Mouse (Mus musculus): Measurements from ENCODE around the gene Def6. TPM values are rescaled to one million over a fixed set of nuclear protein-coding genes. Genes with fewer than 3 reads are reported as not detected.
"Not testable (repeated sequence)": the region's sequence is repeated elsewhere in the genome, so short reads cannot be mapped to it uniquely, and the experiment has no call there.

Gene Def6
- polyA plus RNA-seq, 1 experiment from 2014 or later = 5.6 TPM

DNA sequence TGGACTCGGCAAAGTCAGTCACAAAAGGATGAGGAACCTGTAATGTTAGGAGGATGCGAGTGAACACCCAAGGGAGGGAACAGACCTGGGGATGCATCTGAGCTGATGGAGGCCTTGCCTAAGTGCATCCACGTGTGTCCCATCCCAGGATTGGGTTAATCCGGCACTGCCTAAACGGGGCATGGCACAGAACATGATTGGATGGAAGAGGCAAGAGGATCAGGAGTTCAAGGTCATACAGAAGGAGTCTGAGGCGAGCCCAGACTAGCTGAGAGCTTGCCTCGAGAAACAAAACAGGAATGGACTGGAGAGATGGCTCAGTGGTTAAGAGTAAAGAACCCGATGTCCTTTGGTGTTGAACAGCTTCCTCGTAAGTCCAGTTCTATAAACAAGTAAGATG, 4.8 kb downstream of the Def6 start:
- no peaks in the 10 kb centered on the region for H3K36me3 ChIP-seq (ENCODE audit: control insufficient read depth, insufficient read depth, low read length)
- H3K9me3 ChIP-seq (ENCODE audit: control insufficient read depth, low read length) = no peaks in the 10 kb centered on the region
- ATAC-seq (ENCODE audit: insufficient number of reproducible peaks, low FRiP score, low TSS enrichment, low read depth) (no peak), DNase-seq (ENCODE audit: low spot score) (no peak)
- H3K9ac ChIP-seq (ENCODE audit: low read length) = no peak overlapping the region; the same call in 1 of the 2 replicates
- no peaks in the 10 kb centered on the region for H3K27me3 ChIP-seq (ENCODE audit: control insufficient read depth, insufficient read depth, low read length)
- no peak overlapping the region for H3K4me2 ChIP-seq (ENCODE audit: low read depth, severe bottlenecking)
- WGBS = 70% methylated on average over 9 of the region's 9 CpGs
- no peak overlapping the region for H3K27ac ChIP-seq (replicated peaks; ENCODE audit: low read depth, low read length)
- peaks cover 12% of the 10 kb centered on the region for H3K4me1 ChIP-seq (ENCODE audit: control insufficient read depth, insufficient read depth, low read length)
- H3K4me3 ChIP-seq (ENCODE audit: low read depth, low read length) = no peak overlapping the region

DNA sequence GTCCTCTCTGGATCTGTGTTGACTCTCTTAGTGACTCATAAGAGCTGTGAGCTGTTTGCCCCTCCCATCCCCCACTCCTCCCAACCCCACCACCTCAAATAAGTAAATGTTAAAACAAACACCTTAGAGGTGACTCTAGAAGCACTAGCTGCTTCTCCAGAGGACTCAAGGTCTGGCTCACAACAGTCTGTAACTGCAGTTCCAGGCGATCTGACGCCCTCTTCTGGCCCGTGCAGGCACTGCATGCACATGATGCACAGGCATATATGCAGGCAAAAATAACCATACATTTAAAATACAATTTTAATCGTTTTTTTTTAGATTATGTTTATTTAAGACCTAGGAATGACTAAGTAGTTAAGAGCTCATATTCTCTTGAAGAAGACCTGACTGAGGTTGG, 5.7 kb downstream of the Def6 start:
- ATAC-seq (ENCODE audit: insufficient number of reproducible peaks, low FRiP score, low TSS enrichment, low read depth) (no peak), DNase-seq (ENCODE audit: low spot score) (no peak)
- H3K4me2 ChIP-seq (ENCODE audit: low read depth, severe bottlenecking) = no peak overlapping the region
- no peak overlapping the region for H3K27ac ChIP-seq (replicated peaks; ENCODE audit: low read depth, low read length)
- H3K4me1 ChIP-seq (ENCODE audit: control insufficient read depth, insufficient read depth, low read length) = peaks cover 11% of the 10 kb centered on the region
- 31% methylated on average over 4 of the region's 4 CpGs for WGBS
- no peaks in the 10 kb centered on the region for H3K9me3 ChIP-seq (ENCODE audit: control insufficient read depth, low read length)
- no peaks in the 10 kb centered on the region for H3K36me3 ChIP-seq (ENCODE audit: control insufficient read depth, insufficient read depth, low read length)
- H3K9ac ChIP-seq (ENCODE audit: low read length) = no peak overlapping the region
- H3K27me3 ChIP-seq (ENCODE audit: control insufficient read depth, insufficient read depth, low read length) = no peaks in the 10 kb centered on the region
- no peak overlapping the region for H3K4me3 ChIP-seq (ENCODE audit: low read depth, low read length)

GRCm38 (mm10) chr17:28216791-28217190, 9.2 kb downstream of the Def6 start:
- ATAC-seq (ENCODE audit: insufficient number of reproducible peaks, low FRiP score, low TSS enrichment, low read depth) (no peak), DNase-seq (ENCODE audit: low spot score) (no peak)
- Histone ChIP-seq H3K36me3 (ENCODE audit: control insufficient read depth, insufficient read depth, low read length) (no peaks in the 10 kb centered on the region), H3K9me3 (ENCODE audit: control insufficient read depth, low read length) (no peaks in the 10 kb centered on the region), H3K4me3 (ENCODE audit: low read depth, low read length) (no peak overlapping the region), H3K9ac (ENCODE audit: low read length) (no peak overlapping the region), H3K4me1 (ENCODE audit: control insufficient read depth, insufficient read depth, low read length) (peaks cover 6% of the 10 kb centered on the region), H3K27ac (replicated peaks; ENCODE audit: low read depth, low read length) (no peak overlapping the region), H3K27me3 (ENCODE audit: control insufficient read depth, insufficient read depth, low read length) (no peaks in the 10 kb centered on the region), H3K4me2 (ENCODE audit: low read depth, severe bottlenecking) (no peak overlapping the region)
- 85% methylated on average over 9 of the region's 9 CpGs for whole genome bisulfite sequencing

- 16% methylated on average over 23 of the region's 23 CpGs for WGBS
- H3K4me1 ChIP-seq (ENCODE audit: control insufficient read depth, insufficient read depth, low read length) = peaks cover 9% of the 10 kb centered on the region
- DNase-seq (ENCODE audit: low spot score) (peak; percentile 62), ATAC-seq (ENCODE audit: insufficient number of reproducible peaks, low FRiP score, low TSS enrichment, low read depth) (0 out of 2 replicates have a peak, but pooled peaks have one; percentile 19)
- peak overlapping the region; percentile 38; the same call in 1 of the 2 replicates for H3K9ac ChIP-seq (ENCODE audit: low read length)
- H3K4me3 ChIP-seq (ENCODE audit: low read depth, low read length) = no peak overlapping the region
- peak overlapping the region; percentile 84 for H3K27ac ChIP-seq (replicated peaks; ENCODE audit: low read depth, low read length)
- H3K9me3 ChIP-seq (ENCODE audit: control insufficient read depth, low read length) = no peaks in the 10 kb centered on the region
- no peaks in the 10 kb centered on the region for H3K27me3 ChIP-seq (ENCODE audit: control insufficient read depth, insufficient read depth, low read length)
- peak overlapping the region; percentile 21 for H3K4me2 ChIP-seq (ENCODE audit: low read depth, severe bottlenecking)
- no peaks in the 10 kb centered on the region for H3K36me3 ChIP-seq (ENCODE audit: control insufficient read depth, insufficient read depth, low read length)
Measured at GRCm38 (mm10) chr17:28217721-28218649, 10.4 kb downstream of the Def6 start.

- WGBS = 92% methylated on average over 10 of the region's 10 CpGs
- H3K4me3 ChIP-seq (ENCODE audit: low read depth, low read length); H3K9me3 ChIP-seq (ENCODE audit: control insufficient read depth, low read length); ATAC-seq (ENCODE audit: insufficient number of reproducible peaks, low FRiP score, low TSS enrichment, low read depth); H3K4me2 ChIP-seq (ENCODE audit: low read depth, severe bottlenecking); H3K9ac ChIP-seq (ENCODE audit: low read length); DNase-seq (ENCODE audit: low spot score); H3K36me3 ChIP-seq (ENCODE audit: control insufficient read depth, insufficient read depth, low read length); H3K27ac ChIP-seq (replicated peaks; ENCODE audit: low read depth, low read length); H3K27me3 ChIP-seq (ENCODE audit: control insufficient read depth, insufficient read depth, low read length): not testable (repeated sequence)
- H3K4me1 ChIP-seq (ENCODE audit: control insufficient read depth, insufficient read depth, low read length) = peaks cover 21% of the 10 kb centered on the region
Measured at GRCm38 (mm10) chr17:28222463-28222862, 14.9 kb downstream of the Def6 start.

DNA sequence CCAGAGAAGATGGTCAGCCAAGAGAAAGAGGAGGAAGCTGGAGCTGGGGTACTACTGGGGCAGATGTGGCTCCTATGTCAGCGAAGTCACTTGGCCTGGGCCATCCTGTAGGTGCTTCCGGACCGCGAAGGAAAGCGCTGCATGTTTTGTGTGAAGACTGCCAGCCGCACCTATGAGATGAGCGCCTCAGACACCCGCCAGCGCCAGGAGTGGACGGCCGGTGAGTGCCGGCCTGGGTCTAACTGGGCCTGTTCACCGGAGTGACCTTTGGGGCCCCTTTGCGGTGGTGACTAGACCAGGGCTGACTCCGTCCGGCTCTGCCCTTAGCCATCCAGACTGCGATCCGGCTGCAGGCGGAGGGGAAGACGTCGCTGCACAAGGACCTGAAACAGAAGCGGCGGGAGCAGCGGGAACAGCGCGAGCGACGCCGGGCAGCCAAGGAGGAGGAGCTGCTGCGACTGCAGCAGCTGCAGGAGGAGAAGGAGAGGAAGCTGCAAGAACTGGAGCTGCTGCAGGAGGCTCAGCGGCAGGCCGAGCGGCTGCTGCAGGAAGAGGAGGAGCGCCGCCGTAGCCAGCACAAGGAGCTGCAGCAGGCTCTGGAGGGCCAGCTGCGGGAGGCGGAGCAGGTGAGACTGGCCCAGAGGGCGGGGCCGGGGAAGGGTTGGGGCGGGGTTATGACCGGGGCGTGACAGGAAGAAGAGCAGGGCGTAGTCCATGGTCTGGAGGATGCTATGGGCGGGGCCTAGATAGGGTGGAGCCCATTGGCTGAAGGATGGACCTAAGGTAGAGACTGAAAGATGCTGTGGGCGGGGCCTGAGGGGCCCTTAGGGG, 16.2 kb downstream of the Def6 start:
- ATAC-seq (ENCODE audit: insufficient number of reproducible peaks, low FRiP score, low TSS enrichment, low read depth) = peak; percentile 82
- WGBS = 2% methylated on average over 46 of the region's 46 CpGs
- H3K27ac ChIP-seq (replicated peaks; ENCODE audit: low read depth, low read length) = peak overlapping the region; percentile 87
- H3K27me3 ChIP-seq (ENCODE audit: control insufficient read depth, insufficient read depth, low read length) = no peaks in the 10 kb centered on the region
- peak overlapping the region; percentile 47 for H3K4me3 ChIP-seq (ENCODE audit: low read depth, low read length)
- peak overlapping the region; percentile 93 for H3K4me2 ChIP-seq (ENCODE audit: low read depth, severe bottlenecking)
- H3K36me3 ChIP-seq (ENCODE audit: control insufficient read depth, insufficient read depth, low read length) = no peaks in the 10 kb centered on the region; the same call in 1 of the 2 replicates
- peak overlapping the region; percentile 88 for H3K9ac ChIP-seq (ENCODE audit: low read length)
- H3K9me3 ChIP-seq (ENCODE audit: control insufficient read depth, low read length) = no peaks in the 10 kb centered on the region
- peak; percentile 94 for DNase-seq (ENCODE audit: low spot score)
- H3K4me1 ChIP-seq (ENCODE audit: control insufficient read depth, insufficient read depth, low read length) = peaks cover 15% of the 10 kb centered on the region; the same call in 1 of the 2 replicates

GRCm38 (mm10) chr17:28224615-28225014, 17.0 kb downstream of the Def6 start:
- no peak overlapping the region for H3K4me2 ChIP-seq (ENCODE audit: low read depth, severe bottlenecking)

DNA sequence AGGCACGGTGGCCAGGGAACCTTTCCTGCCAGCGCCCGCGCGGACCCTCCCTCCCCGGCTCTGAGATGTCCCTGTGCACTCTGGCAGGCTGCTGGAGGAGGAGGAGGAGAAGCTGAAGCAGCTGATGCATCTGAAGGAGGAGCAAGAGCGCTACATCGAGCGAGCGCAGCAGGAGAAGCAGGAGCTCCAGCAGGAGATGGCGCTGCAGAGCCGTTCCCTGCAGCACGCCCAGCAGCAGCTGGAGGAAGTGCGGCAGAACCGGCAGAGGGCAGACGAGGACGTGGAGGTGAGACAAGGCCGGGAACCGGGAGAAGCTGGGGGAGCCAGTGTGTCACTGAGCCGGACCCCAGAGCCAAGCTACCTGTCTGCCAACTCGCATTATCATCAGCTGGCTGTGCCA, 18.4 kb downstream of the Def6 start:
- peak overlapping the region; percentile 71 for H3K4me2 ChIP-seq (ENCODE audit: low read depth, severe bottlenecking)
- H3K4me1 ChIP-seq (ENCODE audit: control insufficient read depth, insufficient read depth, low read length) = peaks cover 15% of the 10 kb centered on the region; the same call in 1 of the 2 replicates
- H3K27ac ChIP-seq (replicated peaks; ENCODE audit: low read depth, low read length) = 0 out of 2 replicates have a peak overlapping the region, but pooled peaks have one; percentile 2
- no peaks in the 10 kb centered on the region for H3K27me3 ChIP-seq (ENCODE audit: control insufficient read depth, insufficient read depth, low read length)
- DNase-seq (ENCODE audit: low spot score) = peak; percentile 94
- no peaks in the 10 kb centered on the region; the same call in 1 of the 2 replicates for H3K36me3 ChIP-seq (ENCODE audit: control insufficient read depth, insufficient read depth, low read length)
- peak overlapping the region; percentile 56 for H3K9ac ChIP-seq (ENCODE audit: low read length)
- 0 out of 2 replicates have a peak, but pooled peaks have one; percentile 24 for ATAC-seq (ENCODE audit: insufficient number of reproducible peaks, low FRiP score, low TSS enrichment, low read depth)
- H3K4me3 ChIP-seq (ENCODE audit: low read depth, low read length) = peak overlapping the region; percentile 29
- WGBS = 1% methylated on average over 21 of the region's 21 CpGs
- no peaks in the 10 kb centered on the region for H3K9me3 ChIP-seq (ENCODE audit: control insufficient read depth, low read length)

More at GRCm38 (mm10) chr17:28224615-28225014, 17.0 kb downstream of the Def6 start:
- no peak for DNase-seq (ENCODE audit: low spot score)
- H3K9me3 ChIP-seq (ENCODE audit: control insufficient read depth, low read length) = no peaks in the 10 kb centered on the region
- H3K36me3 ChIP-seq (ENCODE audit: control insufficient read depth, insufficient read depth, low read length) = no peaks in the 10 kb centered on the region; the same call in 1 of the 2 replicates
- no peak for ATAC-seq (ENCODE audit: insufficient number of reproducible peaks, low FRiP score, low TSS enrichment, low read depth)
- H3K9ac ChIP-seq (ENCODE audit: low read length) = no peak overlapping the region
- 81% methylated on average over 10 of the region's 10 CpGs for whole genome bisulfite sequencing
- H3K27ac ChIP-seq (replicated peaks; ENCODE audit: low read depth, low read length) = no peak overlapping the region
- no peaks in the 10 kb centered on the region for H3K27me3 ChIP-seq (ENCODE audit: control insufficient read depth, insufficient read depth, low read length)
- no peak overlapping the region for H3K4me3 ChIP-seq (ENCODE audit: low read depth, low read length)
- H3K4me1 ChIP-seq (ENCODE audit: control insufficient read depth, insufficient read depth, low read length) = peaks cover 15% of the 10 kb centered on the region; the same call in 1 of the 2 replicates

Data from limb, embryonic 11.5 days (tissue).